Mouse (Mus musculus): ENCODE results near the gene Chp2.

Gene Chp2

GRCm38 (mm10) chr7:122219315-122219801, at the start of gene Chp2:
Chp2 (plus strand) TSS chr7:122219496.
- peak; percentile 34 for DNase-seq

- DNase-seq = no peak
These were observed 48.6 kb upstream of the Chp2 start for GRCm38 (mm10) chr7:122170705-122171104.

- no peak for DNase-seq
These were observed 47.7 kb upstream of the Chp2 start for GRCm38 (mm10) chr7:122171613-122172012.

GRCm38 (mm10) chr7:122180720-122181119, 38.6 kb upstream of the Chp2 start:
- DNase-seq = no peak

GRCm38 (mm10) chr7:122184569-122184968, 34.7 kb upstream of the Chp2 start:
- no peak for DNase-seq

- DNase-seq = no peak
These were observed 33.3 kb upstream of the Chp2 start, which contains the start of gene Ern2 for GRCm38 (mm10) chr7:122186043-122186442. Ern2 (minus strand) TSS chr7:122186207.

GRCm38 (mm10) chr7:122189484-122189883, 29.8 kb upstream of the Chp2 start:
- DNase-seq = peak; percentile 49

- no peak for DNase-seq
These were observed 28.2 kb upstream of the Chp2 start for GRCm38 (mm10) chr7:122191097-122191496.

GRCm38 (mm10) chr7:122193919-122194318, 25.4 kb upstream of the Chp2 start:
- DNase-seq = no peak

- DNase-seq = peak; percentile 31
These were observed 22.5 kb upstream of the Chp2 start for GRCm38 (mm10) chr7:122196771-122197170.

- DNase-seq = peak; percentile 60
These were observed 22.0 kb upstream of the Chp2 start for GRCm38 (mm10) chr7:122197306-122197705.

- no peak for DNase-seq
These were observed 20.0 kb upstream of the Chp2 start for GRCm38 (mm10) chr7:122199296-122199695.

- no peak for DNase-seq
These were observed 15.4 kb upstream of the Chp2 start for GRCm38 (mm10) chr7:122203936-122204335.

- no peak for DNase-seq
These were observed 13.2 kb upstream of the Chp2 start for GRCm38 (mm10) chr7:122206121-122206520.

GRCm38 (mm10) chr7:122208276-122209021, 10.8 kb upstream of the Chp2 start:
- no peak for DNase-seq

GRCm38 (mm10) chr7:122226020-122226742, 6.9 kb downstream of the Chp2 start:
- no peak for DNase-seq

GRCm38 (mm10) chr7:122226744-122227143, 7.4 kb downstream of the Chp2 start:
- no peak for DNase-seq

GRCm38 (mm10) chr7:122229306-122229705, 10.0 kb downstream of the Chp2 start:
- DNase-seq = no peak

GRCm38 (mm10) chr7:122229916-122230315, 10.6 kb downstream of the Chp2 start:
- DNase-seq = no peak

GRCm38 (mm10) chr7:122230866-122231265, 11.6 kb downstream of the Chp2 start:
- no peak for DNase-seq

GRCm38 (mm10) chr7:122238939-122239338, 19.6 kb downstream of the Chp2 start:
- DNase-seq = no peak

- DNase-seq = no peak
These were observed 21.3 kb downstream of the Chp2 start for GRCm38 (mm10) chr7:122240413-122241119.

- DNase-seq = peak; percentile 15
These were observed 23.0 kb downstream of the Chp2 start for GRCm38 (mm10) chr7:122242260-122242659.
